Mouse (Mus musculus): ENCODE results near the gene Cdk12.

Cdk12 gene

GRCm38 (mm10) chr11:98318421-98319116 is 115.7 kb downstream of the Cdk12 start:
- DNase-seq: no peak

DNA sequence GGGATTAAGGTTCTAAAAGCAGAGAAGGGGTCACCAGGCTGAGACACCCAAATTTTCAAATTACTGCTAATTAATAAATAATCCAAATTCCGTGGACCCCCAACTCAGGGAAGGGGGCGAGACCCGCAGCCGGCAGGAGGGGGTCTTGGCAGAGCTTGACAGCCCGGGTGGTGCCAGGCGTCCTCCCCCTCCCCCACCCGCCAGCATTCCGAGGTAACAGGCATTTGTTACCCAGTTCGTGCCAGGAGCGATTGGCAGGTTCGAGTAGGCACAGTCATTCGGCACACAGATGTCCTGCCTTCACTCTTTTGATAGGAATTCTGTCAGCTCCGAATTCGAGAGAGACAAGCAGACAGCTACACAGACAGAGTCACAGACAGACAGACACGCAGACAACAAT is 116.3 kb downstream of the Cdk12 start:
- no peak for DNase-seq

DNA sequence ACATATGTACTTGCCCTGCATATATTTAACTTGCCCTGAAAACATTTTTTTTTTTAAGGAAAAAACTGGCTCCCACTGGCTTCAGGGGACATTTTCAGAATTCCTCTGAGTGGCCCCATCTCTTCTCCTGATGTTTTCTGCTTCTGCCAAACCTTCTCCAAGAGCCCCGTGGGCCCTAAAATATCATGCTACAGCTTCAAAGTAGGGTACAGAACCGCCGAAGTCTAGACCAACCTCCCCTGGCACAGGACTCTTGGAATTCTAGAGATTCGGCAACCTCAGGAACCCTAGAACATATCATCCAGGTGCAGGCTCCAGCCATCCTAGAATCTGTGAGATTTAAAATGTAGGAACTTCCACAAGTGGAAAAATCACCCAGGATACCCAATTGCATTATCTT is 116.7 kb downstream of the Cdk12 start:
- DNase-seq: no peak

GRCm38 (mm10) chr11:98319944-98320343 is 117.1 kb downstream of the Cdk12 start:
- DNase-seq: no peak

GRCm38 (mm10) chr11:98320381-98320780 is 117.5 kb downstream of the Cdk12 start:
- DNase-seq: no peak

DNA sequence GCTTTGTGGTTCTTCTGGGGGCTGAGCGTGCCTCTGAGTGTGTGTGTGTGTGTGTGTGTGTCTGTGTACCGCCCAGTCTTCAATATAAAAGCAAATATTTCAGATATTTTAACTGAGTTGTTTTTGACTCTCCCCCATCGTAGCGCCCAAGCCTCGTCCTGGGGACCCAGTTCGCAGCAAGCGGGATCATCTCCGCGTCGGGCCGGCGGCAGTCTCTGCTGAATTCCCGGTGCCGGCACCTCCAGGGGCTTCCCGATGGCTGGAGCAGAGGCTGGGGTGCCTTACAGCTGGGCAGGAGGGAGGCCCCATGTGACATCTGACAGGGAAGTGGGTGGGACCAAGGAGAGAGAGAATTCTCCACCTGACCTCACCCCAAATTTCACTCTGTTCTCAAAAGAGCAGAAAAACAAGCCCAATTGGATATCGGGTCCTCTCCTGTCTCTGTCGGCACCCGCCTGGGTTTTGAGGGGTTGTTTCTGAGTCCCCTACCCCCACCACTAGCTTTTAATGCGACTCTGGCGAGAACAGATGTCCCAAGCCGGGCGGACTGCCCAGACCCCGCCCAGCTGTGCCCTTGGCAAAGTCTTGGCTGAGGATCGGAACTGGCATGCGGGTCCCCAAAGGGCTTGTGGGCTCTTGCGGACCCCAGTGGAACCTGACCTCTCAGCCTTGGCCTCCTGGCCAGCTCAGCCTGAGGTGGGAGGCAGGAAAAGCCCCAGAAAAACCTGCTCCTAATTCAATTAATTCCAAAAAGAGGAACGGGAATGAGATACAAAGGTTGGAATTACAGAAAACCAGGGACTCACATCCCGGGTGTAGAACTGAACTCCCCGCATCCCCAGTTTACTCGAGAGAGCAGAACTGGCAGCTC is 118.2 kb downstream of the Cdk12 start:
- DNase-seq: no peak

GRCm38 (mm10) chr11:98321677-98322003 is 118.8 kb downstream of the Cdk12 start:
- no peak for DNase-seq

- no peak for DNase-seq
Measured at GRCm38 (mm10) chr11:98322159-98322558, 119.3 kb downstream of the Cdk12 start.

DNA sequence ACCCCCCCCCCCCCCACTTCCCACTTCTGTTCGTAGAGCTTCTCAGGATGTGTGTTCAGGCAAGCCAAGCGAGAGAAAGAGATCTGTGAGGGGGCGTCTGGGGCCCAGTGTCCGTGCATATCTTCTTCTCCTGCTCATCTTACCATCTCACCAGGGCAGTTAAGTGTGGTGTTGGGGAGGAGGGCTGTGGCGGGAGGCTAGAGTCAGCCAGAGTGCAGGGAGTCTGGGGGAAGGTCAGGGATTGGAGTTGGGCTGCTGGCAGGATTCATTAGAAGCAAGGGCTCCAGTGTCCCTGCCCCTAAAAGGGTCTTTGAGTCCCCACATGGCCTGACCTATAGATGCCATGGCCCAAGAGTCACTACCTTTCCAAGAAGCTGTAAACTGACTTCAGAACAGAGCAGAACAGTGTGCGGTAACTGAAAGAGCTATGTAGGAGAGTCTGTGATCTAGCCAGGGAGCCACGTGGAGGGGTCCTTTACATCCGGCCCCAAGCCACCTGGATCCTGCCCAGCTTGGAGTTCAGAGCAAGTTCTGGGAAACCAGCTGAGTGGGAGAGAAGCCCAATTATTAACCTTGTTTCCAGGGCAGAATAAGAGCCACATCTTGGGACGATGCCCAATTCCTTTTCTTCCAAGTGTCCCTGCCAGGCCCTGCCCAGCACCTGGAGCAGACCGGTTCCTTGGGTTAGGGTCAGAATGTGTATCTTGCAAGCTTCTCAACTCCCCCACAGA is 120.4 kb downstream of the Cdk12 start:
- DNase-seq: no peak

DNA sequence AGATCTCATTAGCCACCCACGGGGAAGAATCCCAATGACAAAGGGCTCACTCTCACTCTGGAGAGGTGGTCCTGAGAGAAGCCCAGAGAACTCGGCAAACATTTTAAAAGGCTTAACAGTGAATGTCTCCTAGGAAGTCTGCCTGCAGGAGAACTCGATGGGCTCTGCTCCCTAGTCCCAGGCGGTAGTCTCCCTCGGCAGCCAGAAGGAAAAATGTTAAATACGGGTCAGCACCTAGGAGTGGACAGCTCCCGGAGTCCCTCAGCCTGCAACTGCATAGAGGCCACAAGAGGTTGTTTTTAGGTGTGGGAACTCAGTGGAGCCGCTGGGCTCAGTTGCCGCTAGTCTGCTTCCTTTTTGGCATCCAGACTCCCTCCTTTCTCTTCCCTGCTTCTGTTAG is 121.1 kb downstream of the Cdk12 start:
- DNase-seq: no peak

DNA sequence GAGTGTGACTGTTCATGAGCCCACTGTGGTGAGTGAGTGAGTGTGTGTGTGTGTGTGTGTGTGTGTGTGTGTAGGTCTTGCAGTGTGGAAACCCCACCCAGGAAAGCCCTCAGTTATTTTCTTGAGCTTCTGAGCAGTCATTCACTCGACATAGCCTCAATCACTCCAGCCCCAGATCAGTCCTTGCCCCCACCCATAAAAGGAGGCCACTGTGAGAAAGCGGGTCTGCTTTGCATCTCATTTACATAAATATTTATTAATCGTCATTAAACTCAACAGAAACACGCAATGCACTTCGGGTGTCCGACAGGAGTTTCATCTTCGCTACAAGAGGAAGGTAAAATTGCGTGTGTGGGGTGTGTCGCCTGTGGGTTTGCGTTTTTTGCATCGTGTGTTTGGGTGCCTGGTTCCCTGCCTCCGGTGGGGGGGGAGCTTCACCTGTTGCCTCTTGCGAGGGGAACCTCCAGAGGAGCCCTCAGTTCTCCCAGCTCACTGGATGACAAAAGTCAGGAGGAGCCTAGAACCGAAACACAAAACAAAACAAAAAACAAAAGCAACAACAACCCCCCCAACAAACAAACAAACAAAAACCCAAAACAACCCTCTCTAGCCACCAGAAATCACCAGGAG is 122.4 kb downstream of the Cdk12 start:
- DNase-seq: no peak

- no peak for DNase-seq
Measured at GRCm38 (mm10) chr11:98325821-98326218, 123.0 kb downstream of the Cdk12 start.

- DNase-seq: no peak
Measured at GRCm38 (mm10) chr11:98326741-98327135, 123.9 kb downstream of the Cdk12 start.

- no peak for DNase-seq
Measured at GRCm38 (mm10) chr11:98327136-98328030, 124.5 kb downstream of the Cdk12 start.

DNA sequence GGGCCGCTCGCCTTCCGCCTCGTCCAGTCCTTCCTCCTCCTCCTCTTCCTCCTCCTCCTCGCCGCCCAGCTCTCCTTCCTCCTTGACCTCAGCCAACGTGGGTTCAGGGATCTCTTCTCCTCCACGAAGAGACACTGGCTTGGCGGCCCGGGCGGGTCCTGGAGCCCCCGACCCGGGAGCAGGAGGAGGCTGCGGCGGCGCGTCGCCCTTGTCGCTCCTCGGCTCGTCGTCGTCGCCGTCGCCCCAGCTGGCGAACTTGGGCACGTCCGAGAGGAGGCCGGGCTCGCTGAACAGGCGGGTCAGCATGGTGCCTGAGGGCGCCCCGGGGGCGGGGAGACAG is 125.1 kb downstream of the Cdk12 start:
- no peak for DNase-seq

Data from right cerebral cortex, postnatal 25 days (tissue).